Mouse (Mus musculus): Measurements from ENCODE around the gene Tap2.

DNA sequence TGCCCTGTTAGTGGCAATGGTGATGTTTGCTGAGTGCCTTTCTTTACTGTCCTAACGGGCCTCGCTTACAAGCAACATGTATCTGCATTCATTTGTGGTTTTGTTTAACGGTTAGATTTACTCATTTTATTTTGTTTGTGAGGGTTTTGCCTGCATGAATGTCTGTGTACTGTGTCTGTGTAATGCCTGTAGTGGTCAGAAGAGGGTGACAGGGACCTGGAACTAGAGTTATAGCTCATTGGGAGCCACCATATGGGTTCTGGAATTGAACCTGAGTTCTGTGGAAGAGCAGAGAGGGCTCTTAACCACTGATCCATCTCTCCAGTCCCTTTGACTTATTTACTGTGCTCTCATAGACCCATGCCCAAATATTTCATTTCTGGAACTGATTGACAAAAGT is 43.7 kb downstream of the Tap2 start:
- peak; percentile 58 for TF ChIP-seq CTCF (IDR thresholded peaks at IDR 0.05; ENCODE audit: low read depth)
- no peak for TF ChIP-seq EP300 (optimal IDR thresholded peaks at IDR 0.05)

All from stomach, postnatal 0 days (tissue).